Mouse (Mus musculus) small intestine, adult 2 months (tissue): Measurements from ENCODE around the gene Rab34.

Source experiments
- CTCF ChIP-seq: fragments of 200-500 bp; IDR thresholded peaks from 2 replicates; pipeline ENCODE4 v1.5.1; 2012; ENCODE audit warnings: low read depth, mild to moderate bottlenecking, control low read depth, inconsistent platforms, low read length, moderate library complexity, mixed read lengths; ENCODE audit not compliant: insufficient replicate concordance, insufficient read length; ENCODE audit errors: extremely low read depth
- POLR2A ChIP-seq: fragments of 200-500 bp; IDR thresholded peaks from 2 replicates; pipeline ENCODE4 v1.6.1; 2012; ENCODE audit warnings: low read depth, mild to moderate bottlenecking, control low read depth, inconsistent platforms, low read length, moderate library complexity

DNA sequence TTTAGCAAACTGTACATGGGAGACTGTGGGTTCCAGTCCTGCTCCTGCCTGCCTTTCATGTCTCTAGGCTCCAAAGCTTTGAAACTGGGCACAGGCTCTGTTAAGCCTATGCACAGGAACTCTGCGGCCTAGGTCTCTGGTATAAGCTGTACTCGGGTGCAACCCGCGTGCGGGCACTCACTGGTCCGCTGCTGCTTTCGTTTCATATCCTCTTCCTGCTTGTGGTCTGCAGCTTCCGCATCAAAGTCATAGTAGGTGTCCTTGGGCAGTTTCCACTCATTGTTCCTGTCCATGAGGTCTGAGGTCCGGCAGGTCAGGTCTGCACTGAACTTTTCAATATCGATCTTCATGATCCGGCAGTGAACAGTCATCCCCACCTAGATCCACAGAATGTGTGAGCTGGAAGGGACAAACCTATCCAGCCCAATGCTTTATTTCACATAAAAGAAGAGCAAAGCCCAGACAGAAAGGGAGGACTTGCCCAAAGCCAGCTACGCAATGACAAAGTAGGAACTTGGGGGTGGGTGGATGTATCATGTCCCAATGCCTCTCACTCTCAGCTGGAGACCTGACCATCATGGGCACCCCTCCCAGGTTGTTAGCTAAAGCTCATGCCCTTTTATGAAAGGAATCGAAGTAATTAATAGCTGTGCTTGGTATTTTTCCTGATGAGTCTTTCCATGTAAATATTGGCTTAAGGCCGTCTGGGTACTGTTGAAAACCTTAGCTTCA lies 25.0 kb downstream of the Rab34 start:
- TF ChIP-seq CTCF (no peak), POLR2A (no peak)
